Mouse (Mus musculus): ENCODE measurements around the gene Mpnd. TPM values are rescaled to one million over a fixed set of nuclear protein-coding genes. Genes with fewer than 3 reads are reported as not detected.
A peak's percentile ranks its signal among the peaks of the same experiment; 100 is the strongest.

Mpnd gene
- polyA plus RNA-seq, 1 experiment from 2014 or later: 97.9 TPM

DNA sequence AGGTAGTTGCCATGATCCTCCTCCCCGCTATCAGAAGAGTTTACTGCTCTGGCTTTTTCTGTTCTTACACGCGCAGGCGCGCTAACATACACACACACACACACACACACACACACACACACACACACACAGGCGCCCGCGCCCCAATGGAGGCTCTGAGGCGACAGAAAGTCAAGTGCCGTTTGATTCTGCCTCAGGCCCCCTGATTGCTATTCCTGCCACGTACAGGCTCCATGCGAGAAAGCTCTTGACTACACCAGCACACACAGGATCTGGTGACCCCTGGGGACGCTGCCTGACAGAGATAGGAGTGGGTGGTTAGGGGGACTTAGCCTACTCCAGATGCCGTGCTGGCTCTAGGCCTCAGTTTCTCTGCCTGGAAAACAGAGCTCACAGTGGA is 36.0 kb upstream of the Mpnd start:
- Histone ChIP-seq H3K36me3 (ENCODE audit: control insufficient read depth, insufficient read depth, low read length) (peaks cover 18% of the 10 kb centered on the region), H3K4me3 (ENCODE audit: low read depth, low read length) (no peak overlapping the region), H3K4me2 (replicated peaks; ENCODE audit: low read depth, low read length) (0 out of 2 replicates have a peak overlapping the region, but pooled peaks have one; percentile 95), H3K27me3 (ENCODE audit: control insufficient read depth, insufficient read depth, low read length) (0 out of 2 replicates have a peak, but pooled peaks cover 3% of the 10 kb centered on the region), H3K9me3 (ENCODE audit: control insufficient read depth, low read depth, low read length) (no peaks in the 10 kb centered on the region), H3K4me1 (ENCODE audit: control insufficient read depth, insufficient read depth, low read length) (no peaks in the 10 kb centered on the region), H3K27ac (ENCODE audit: low read length) (no peak overlapping the region), H3K9ac (replicated peaks; ENCODE audit: low read depth, low read length) (no peak overlapping the region)
- WGBS: 56% methylated on average over 14 of the region's 14 CpGs
- no peak for ATAC-seq (ENCODE audit: insufficient number of reproducible peaks, insufficient read depth, low FRiP score, low read depth)

DNA sequence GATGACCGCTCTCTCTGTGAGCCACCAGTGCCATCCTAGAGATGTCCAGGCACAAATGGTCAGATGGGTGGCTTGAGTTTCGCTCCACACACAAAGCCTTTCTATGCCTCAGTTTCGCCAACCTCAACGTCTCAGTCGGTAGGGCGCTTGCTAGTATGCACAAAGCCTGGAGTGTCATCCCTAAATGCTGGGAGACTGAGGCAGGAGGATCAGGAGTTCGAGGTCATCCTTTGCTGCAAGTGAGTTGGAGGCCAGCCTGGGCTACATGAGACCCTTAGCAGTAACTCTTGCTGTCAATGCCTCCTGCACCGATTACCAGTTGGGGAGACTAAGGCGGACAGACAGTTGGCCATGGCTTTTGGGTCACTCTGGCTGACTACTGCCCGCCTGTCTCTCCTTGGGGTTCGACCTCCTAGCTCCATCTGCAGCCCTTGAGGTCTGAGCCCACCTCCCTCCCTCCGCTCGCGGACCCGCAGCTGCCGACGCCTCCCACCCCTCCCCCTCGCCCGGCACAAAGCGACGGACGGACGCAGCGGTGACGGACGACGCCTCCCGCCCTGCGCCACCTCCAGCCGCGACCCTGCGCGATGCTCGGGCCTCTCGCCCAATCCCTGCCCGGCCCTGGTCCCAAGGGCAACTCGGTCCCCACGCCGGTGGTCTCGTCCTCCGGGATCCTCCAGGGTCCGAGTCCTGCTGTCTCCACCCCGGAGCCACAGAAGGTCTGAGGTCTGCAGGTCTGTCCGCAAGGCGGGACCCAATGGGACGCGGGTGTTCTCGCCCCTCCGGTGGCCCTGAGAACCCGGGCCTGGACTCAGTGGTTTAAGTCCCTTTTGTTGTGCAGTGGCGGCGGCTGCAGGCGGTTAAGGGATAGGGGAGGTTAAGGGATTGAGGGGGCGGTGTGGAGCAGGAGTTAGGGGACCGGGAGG is 35.3 kb upstream of the Mpnd start, which contains the start of gene Shd:
Gene Shd, plus strand, starts transcription at position 502 of the 926 bp plus-strand sequence.
- peak; percentile 39; the same call in 1 of the 2 replicates for ATAC-seq (ENCODE audit: insufficient number of reproducible peaks, insufficient read depth, low FRiP score, low read depth)
- no peak within 1 kb of the TSS for H3K27ac ChIP-seq (ENCODE audit: low read length)

DNA sequence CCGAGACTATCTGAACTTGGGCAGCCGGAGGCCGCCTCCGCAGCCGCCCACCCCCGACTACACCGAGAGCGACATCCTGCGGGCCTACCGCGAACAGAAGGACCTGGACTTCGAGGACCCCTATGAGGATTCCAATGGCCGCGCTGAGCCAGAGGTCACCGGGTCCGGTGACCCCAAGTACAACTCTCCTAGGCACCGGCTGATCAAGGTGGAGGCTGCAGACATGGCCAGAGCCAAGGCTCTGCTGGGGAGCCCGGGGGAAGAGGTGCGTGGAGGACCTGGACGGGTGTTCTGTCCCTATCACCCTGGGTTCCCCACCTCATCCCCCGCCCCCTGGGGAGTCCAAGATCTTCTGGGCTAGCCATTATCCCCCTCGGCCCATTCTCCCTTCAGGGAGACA is 34.1 kb upstream of the Mpnd start:
- no peak overlapping the region for H3K4me3 ChIP-seq (ENCODE audit: low read depth, low read length)
- 0 out of 2 replicates have a peak, but pooled peaks cover 3% of the 10 kb centered on the region for H3K27me3 ChIP-seq (ENCODE audit: control insufficient read depth, insufficient read depth, low read length)
- no peak overlapping the region for H3K9ac ChIP-seq (replicated peaks; ENCODE audit: low read depth, low read length)
- WGBS: 38% methylated on average over 22 of the region's 22 CpGs
- H3K4me1 ChIP-seq (ENCODE audit: control insufficient read depth, insufficient read depth, low read length): no peaks in the 10 kb centered on the region
- ATAC-seq (ENCODE audit: insufficient number of reproducible peaks, insufficient read depth, low FRiP score, low read depth): no peak
- H3K9me3 ChIP-seq (ENCODE audit: control insufficient read depth, low read depth, low read length): no peaks in the 10 kb centered on the region
- no peak overlapping the region for H3K27ac ChIP-seq (ENCODE audit: low read length)
- H3K36me3 ChIP-seq (ENCODE audit: control insufficient read depth, insufficient read depth, low read length): peaks cover 10% of the 10 kb centered on the region
- peak overlapping the region; percentile 95 for H3K4me2 ChIP-seq (replicated peaks; ENCODE audit: low read depth, low read length)

More for the DNA sequence above, 35.3 kb upstream of the Mpnd start, which contains the start of gene Shd:
- WGBS: 9% methylated on average over 54 of the region's 55 CpGs
- peak within 1 kb of the TSS; percentile 50 for H3K4me3 ChIP-seq (ENCODE audit: low read depth, low read length)
- peaks cover 15% of the 10 kb centered on the region for H3K36me3 ChIP-seq (ENCODE audit: control insufficient read depth, insufficient read depth, low read length)
- H3K9ac ChIP-seq (replicated peaks; ENCODE audit: low read depth, low read length): peak within 1 kb of the TSS; percentile 39; the same call in 1 of the 2 replicates
- 0 out of 2 replicates have a peak, but pooled peaks cover 3% of the 10 kb centered on the region for H3K27me3 ChIP-seq (ENCODE audit: control insufficient read depth, insufficient read depth, low read length)
- peak within 1 kb of the TSS; percentile 95 for H3K4me2 ChIP-seq (replicated peaks; ENCODE audit: low read depth, low read length)
- no peaks in the 10 kb centered on the region for H3K4me1 ChIP-seq (ENCODE audit: control insufficient read depth, insufficient read depth, low read length)
- no peaks in the 10 kb centered on the region for H3K9me3 ChIP-seq (ENCODE audit: control insufficient read depth, low read depth, low read length)

DNA sequence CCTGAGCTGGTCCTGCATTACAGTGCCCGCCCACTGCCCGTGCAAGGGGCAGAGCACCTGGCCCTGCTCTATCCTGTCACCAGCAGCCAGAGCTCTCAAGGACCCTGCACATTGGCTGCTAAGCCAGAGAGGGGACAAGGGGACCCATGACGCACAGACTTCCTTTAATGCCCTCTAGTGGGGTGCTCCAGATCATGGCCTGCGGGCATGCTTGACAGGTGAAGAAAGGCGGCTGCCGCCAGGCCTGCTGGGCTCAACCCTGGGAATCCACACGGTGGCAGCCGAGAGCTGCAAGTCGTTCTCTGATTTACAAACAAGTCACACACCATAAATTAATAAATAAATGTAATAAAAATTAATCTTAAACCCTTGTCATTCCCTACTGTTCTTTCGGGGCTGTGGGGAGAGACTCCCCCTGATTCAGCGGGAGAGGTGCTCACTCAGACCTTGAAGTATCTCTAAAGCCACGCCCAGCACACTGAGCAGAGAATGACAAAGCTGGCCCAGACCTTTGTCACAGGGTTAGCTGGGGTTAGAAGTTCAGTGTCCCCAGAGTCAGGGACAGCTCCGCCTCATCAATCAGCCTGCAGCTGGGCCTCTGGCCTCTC is 29.2 kb upstream of the Mpnd start:
- H3K27ac ChIP-seq (ENCODE audit: low read length): no peak overlapping the region
- H3K9me3 ChIP-seq (ENCODE audit: control insufficient read depth, low read depth, low read length): no peaks in the 10 kb centered on the region
- peak; percentile 74; the same call in 1 of the 2 replicates for ATAC-seq (ENCODE audit: insufficient number of reproducible peaks, insufficient read depth, low FRiP score, low read depth)
- H3K4me3 ChIP-seq (ENCODE audit: low read depth, low read length): no peak overlapping the region
- H3K4me2 ChIP-seq (replicated peaks; ENCODE audit: low read depth, low read length): no peak overlapping the region
- no peaks in the 10 kb centered on the region for H3K27me3 ChIP-seq (ENCODE audit: control insufficient read depth, insufficient read depth, low read length)
- no peaks in the 10 kb centered on the region for H3K36me3 ChIP-seq (ENCODE audit: control insufficient read depth, insufficient read depth, low read length)
- H3K4me1 ChIP-seq (ENCODE audit: control insufficient read depth, insufficient read depth, low read length): no peaks in the 10 kb centered on the region
- H3K9ac ChIP-seq (replicated peaks; ENCODE audit: low read depth, low read length): no peak overlapping the region
- 12% methylated on average over 13 of the region's 13 CpGs for WGBS

DNA sequence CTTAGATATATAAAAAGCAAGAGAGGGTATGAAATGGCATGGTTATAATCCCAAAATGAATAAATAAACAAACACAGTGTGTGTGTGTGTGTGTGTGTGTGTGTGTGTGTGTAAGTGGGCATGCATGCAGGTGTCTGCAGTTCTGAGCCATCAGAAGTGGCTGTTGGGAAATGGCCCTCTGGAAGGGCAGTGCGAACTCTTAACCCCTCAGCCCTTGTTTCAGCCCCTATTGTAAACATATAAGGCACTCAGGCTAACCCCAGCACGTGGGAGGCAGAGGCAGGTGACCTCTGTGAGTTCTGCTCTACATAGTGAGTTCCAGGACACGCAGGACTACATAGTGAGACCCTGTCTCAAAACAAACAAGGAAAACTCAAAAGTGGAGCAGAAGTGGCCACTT is 28.2 kb upstream of the Mpnd start:
- H3K4me3 ChIP-seq (ENCODE audit: low read depth, low read length): no peak overlapping the region
- H3K27me3 ChIP-seq (ENCODE audit: control insufficient read depth, insufficient read depth, low read length): no peaks in the 10 kb centered on the region
- no peak overlapping the region for H3K27ac ChIP-seq (ENCODE audit: low read length)
- WGBS: 26% methylated on average over 3 of the region's 3 CpGs
- no peak for ATAC-seq (ENCODE audit: insufficient number of reproducible peaks, insufficient read depth, low FRiP score, low read depth)
- no peak overlapping the region for H3K4me2 ChIP-seq (replicated peaks; ENCODE audit: low read depth, low read length)
- no peaks in the 10 kb centered on the region for H3K4me1 ChIP-seq (ENCODE audit: control insufficient read depth, insufficient read depth, low read length)
- H3K36me3 ChIP-seq (ENCODE audit: control insufficient read depth, insufficient read depth, low read length): no peaks in the 10 kb centered on the region
- no peaks in the 10 kb centered on the region for H3K9me3 ChIP-seq (ENCODE audit: control insufficient read depth, low read depth, low read length)
- no peak overlapping the region for H3K9ac ChIP-seq (replicated peaks; ENCODE audit: low read depth, low read length)

DNA sequence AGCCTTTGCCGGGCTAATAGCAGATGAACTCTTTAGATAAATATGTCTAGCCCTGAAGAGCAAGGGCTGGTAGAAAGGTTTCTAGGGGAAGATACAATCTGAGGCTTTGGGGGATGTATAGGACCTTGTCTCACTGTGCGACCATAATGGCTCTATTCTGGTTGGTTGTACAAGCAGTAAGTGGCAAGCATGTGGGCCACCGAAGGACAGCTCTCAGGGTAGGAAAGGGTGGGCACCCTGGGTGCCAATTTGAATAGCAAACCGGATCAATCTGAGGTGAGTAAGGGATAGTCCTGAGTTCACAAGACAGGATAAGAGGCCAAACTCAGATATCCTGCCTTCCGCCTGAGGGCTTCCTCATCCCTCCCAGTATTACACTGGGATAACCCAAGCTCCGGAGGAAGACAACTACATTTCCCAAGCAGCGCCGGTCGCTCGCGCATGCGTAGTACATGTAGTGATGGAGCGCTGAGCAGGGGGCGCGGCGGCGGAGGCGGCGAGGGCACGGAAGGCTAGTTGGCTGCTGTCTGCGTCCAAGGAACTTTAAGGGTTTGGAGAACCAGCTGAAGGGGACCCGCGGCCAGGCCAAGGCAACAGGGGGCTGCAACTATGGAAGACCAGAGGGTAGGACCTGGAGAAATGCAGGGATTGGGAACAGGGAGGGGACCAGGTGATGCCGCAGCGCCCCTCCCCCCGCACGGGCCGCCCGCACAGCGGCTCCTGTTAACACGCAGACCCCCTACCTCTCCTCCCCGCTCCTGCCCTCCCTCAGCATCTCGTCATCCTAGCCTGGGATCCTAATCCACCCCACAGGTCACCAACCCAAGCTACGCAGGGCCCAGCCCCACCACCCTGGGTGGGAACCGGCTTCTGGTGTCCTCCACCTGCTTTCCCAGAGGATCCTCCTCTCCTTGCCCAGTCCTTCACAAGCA is 19.2 kb upstream of the Mpnd start, which contains the start of gene Fsd1:
Gene Fsd1, plus strand, starts transcription at position 480 of the 932 bp plus-strand sequence.
- H3K27me3 ChIP-seq (ENCODE audit: control insufficient read depth, insufficient read depth, low read length): no peaks in the 10 kb centered on the region
- peak; percentile 53; the same call in 1 of the 2 replicates for ATAC-seq (ENCODE audit: insufficient number of reproducible peaks, insufficient read depth, low FRiP score, low read depth)

DNA sequence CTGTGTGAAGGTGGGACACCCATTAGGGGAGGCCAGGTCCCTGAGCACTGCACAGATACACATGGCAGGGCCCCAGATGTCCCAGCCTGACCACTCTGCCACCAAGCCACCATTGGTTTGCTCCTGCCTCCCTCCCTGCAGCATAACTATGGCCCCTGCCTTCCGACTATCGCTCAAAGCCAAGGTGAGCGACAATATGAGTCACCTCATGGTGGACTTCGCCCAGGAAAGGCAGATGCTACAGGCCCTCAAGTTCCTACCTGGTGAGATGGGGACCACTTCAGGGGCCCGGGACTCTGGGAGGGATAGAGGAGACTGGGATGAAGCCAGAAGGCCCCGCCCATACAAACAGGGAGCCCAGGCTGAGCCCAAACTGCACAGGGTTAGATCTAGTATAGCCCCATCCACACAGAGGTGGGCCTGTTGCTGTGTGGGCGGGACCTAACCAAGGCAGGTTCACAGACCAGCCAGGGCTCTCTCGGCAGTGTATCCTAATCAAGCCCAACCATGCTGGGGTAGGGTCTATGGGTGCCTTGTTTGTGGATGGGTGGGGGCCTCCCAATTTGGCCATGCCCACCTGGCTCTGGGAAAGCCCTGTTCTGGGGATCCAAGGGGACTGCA is 15.1 kb upstream of the Mpnd start:
- Histone ChIP-seq H3K4me3 (ENCODE audit: low read depth, low read length) (no peak overlapping the region), H3K9me3 (ENCODE audit: control insufficient read depth, low read depth, low read length) (no peaks in the 10 kb centered on the region), H3K9ac (replicated peaks; ENCODE audit: low read depth, low read length) (no peak overlapping the region), H3K27ac (ENCODE audit: low read length) (no peak overlapping the region), H3K36me3 (ENCODE audit: control insufficient read depth, insufficient read depth, low read length) (no peaks in the 10 kb centered on the region), H3K27me3 (ENCODE audit: control insufficient read depth, insufficient read depth, low read length) (no peaks in the 10 kb centered on the region), H3K4me2 (replicated peaks; ENCODE audit: low read depth, low read length) (no peak overlapping the region), H3K4me1 (ENCODE audit: control insufficient read depth, insufficient read depth, low read length) (no peaks in the 10 kb centered on the region; the same call in 1 of the 2 replicates)
- ATAC-seq (ENCODE audit: insufficient number of reproducible peaks, insufficient read depth, low FRiP score, low read depth): 0 out of 2 replicates have a peak, but pooled peaks have one; percentile 20
- WGBS: 81% methylated on average over 8 of the region's 8 CpGs

More for the DNA sequence above, 19.2 kb upstream of the Mpnd start, which contains the start of gene Fsd1:
- no peaks in the 10 kb centered on the region; the same call in 1 of the 2 replicates for H3K4me1 ChIP-seq (ENCODE audit: control insufficient read depth, insufficient read depth, low read length)
- peak within 1 kb of the TSS; percentile 45; the same call in 1 of the 2 replicates for H3K9ac ChIP-seq (replicated peaks; ENCODE audit: low read depth, low read length)
- WGBS: 9% methylated on average over 29 of the region's 35 CpGs
- peak within 1 kb of the TSS; percentile 43 for H3K4me3 ChIP-seq (ENCODE audit: low read depth, low read length)
- no peaks in the 10 kb centered on the region for H3K36me3 ChIP-seq (ENCODE audit: control insufficient read depth, insufficient read depth, low read length)
- H3K9me3 ChIP-seq (ENCODE audit: control insufficient read depth, low read depth, low read length): no peaks in the 10 kb centered on the region
- peak within 1 kb of the TSS; percentile 64 for H3K4me2 ChIP-seq (replicated peaks; ENCODE audit: low read depth, low read length)
- no peak within 1 kb of the TSS for H3K27ac ChIP-seq (ENCODE audit: low read length)
